Mouse (Mus musculus): ENCODE measurements around the gene Slc24a3. TPM values are rescaled to one million over a fixed set of nuclear protein-coding genes. Genes with fewer than 3 reads are reported as not detected.
A peak's percentile ranks its signal among the peaks of the same experiment; 100 is the strongest.

The Slc24a3 gene
- total RNA-seq, 2 experiments from 2014 or later, result 0.75 to 3.0 TPM

GRCm38 (mm10) chr2:145196501-145197042 lies 29.0 kb downstream of the Slc24a3 start:
- peak; percentile 32 for ATAC-seq (replicated peaks; ENCODE audit: poor library complexity, severe bottlenecking)

GRCm38 (mm10) chr2:145197076-145197475 lies 29.5 kb downstream of the Slc24a3 start:
- ATAC-seq (replicated peaks; ENCODE audit: poor library complexity, severe bottlenecking), result peak; percentile 72

- ATAC-seq (replicated peaks; ENCODE audit: poor library complexity, severe bottlenecking), result no peak
These were observed 46.0 kb downstream of the Slc24a3 start for GRCm38 (mm10) chr2:145213587-145213986.

GRCm38 (mm10) chr2:145214086-145214831 lies 46.7 kb downstream of the Slc24a3 start:
- peak; percentile 78 for ATAC-seq (replicated peaks; ENCODE audit: poor library complexity, severe bottlenecking)

- no peak for ATAC-seq (replicated peaks; ENCODE audit: poor library complexity, severe bottlenecking)
These were observed 49.0 kb downstream of the Slc24a3 start for GRCm38 (mm10) chr2:145216580-145216979.

GRCm38 (mm10) chr2:145217422-145217821 lies 49.9 kb downstream of the Slc24a3 start:
- no peak for ATAC-seq (replicated peaks; ENCODE audit: poor library complexity, severe bottlenecking)

GRCm38 (mm10) chr2:145219246-145219645 lies 51.7 kb downstream of the Slc24a3 start:
- peak; percentile 7; the same call in 1 of the 2 replicates for ATAC-seq (replicated peaks; ENCODE audit: poor library complexity, severe bottlenecking)

- ATAC-seq (replicated peaks; ENCODE audit: poor library complexity, severe bottlenecking), result no peak
These were observed 56.1 kb downstream of the Slc24a3 start for GRCm38 (mm10) chr2:145223646-145224045.

GRCm38 (mm10) chr2:145225640-145226039 lies 58.1 kb downstream of the Slc24a3 start:
- ATAC-seq (replicated peaks; ENCODE audit: poor library complexity, severe bottlenecking), result peak; percentile 67

GRCm38 (mm10) chr2:145226100-145226499 lies 58.5 kb downstream of the Slc24a3 start:
- peak; percentile 89 for ATAC-seq (replicated peaks; ENCODE audit: poor library complexity, severe bottlenecking)

GRCm38 (mm10) chr2:145227351-145227750 lies 59.8 kb downstream of the Slc24a3 start:
- no peak for ATAC-seq (replicated peaks; ENCODE audit: poor library complexity, severe bottlenecking)

GRCm38 (mm10) chr2:145232764-145233484 lies 65.4 kb downstream of the Slc24a3 start:
- no peak for ATAC-seq (replicated peaks; ENCODE audit: poor library complexity, severe bottlenecking)

GRCm38 (mm10) chr2:145233547-145234398 lies 66.2 kb downstream of the Slc24a3 start:
- ATAC-seq (replicated peaks; ENCODE audit: poor library complexity, severe bottlenecking), result peak; percentile 98

- ATAC-seq (replicated peaks; ENCODE audit: poor library complexity, severe bottlenecking), result peak; percentile 83
These were observed 78.8 kb downstream of the Slc24a3 start for GRCm38 (mm10) chr2:145246384-145246783.

GRCm38 (mm10) chr2:145248185-145248584 lies 80.6 kb downstream of the Slc24a3 start:
- ATAC-seq (replicated peaks; ENCODE audit: poor library complexity, severe bottlenecking), result no peak

GRCm38 (mm10) chr2:145257332-145257731 lies 89.8 kb downstream of the Slc24a3 start:
- no peak; the same call in 1 of the 2 replicates for ATAC-seq (replicated peaks; ENCODE audit: poor library complexity, severe bottlenecking)

GRCm38 (mm10) chr2:145257855-145258254 lies 90.3 kb downstream of the Slc24a3 start:
- ATAC-seq (replicated peaks; ENCODE audit: poor library complexity, severe bottlenecking), result peak; percentile 16; the same call in 1 of the 2 replicates

- peak; percentile 60 for ATAC-seq (replicated peaks; ENCODE audit: poor library complexity, severe bottlenecking)
These were observed 93.0 kb downstream of the Slc24a3 start for GRCm38 (mm10) chr2:145260574-145260973.

- no peak for ATAC-seq (replicated peaks; ENCODE audit: poor library complexity, severe bottlenecking)
These were observed 94.6 kb downstream of the Slc24a3 start for GRCm38 (mm10) chr2:145262153-145262552.

- no peak for ATAC-seq (replicated peaks; ENCODE audit: poor library complexity, severe bottlenecking)
These were observed 99.2 kb downstream of the Slc24a3 start for GRCm38 (mm10) chr2:145266723-145267122.
